Mouse (Mus musculus): ENCODE measurements around the gene Plcb3.

DNA sequence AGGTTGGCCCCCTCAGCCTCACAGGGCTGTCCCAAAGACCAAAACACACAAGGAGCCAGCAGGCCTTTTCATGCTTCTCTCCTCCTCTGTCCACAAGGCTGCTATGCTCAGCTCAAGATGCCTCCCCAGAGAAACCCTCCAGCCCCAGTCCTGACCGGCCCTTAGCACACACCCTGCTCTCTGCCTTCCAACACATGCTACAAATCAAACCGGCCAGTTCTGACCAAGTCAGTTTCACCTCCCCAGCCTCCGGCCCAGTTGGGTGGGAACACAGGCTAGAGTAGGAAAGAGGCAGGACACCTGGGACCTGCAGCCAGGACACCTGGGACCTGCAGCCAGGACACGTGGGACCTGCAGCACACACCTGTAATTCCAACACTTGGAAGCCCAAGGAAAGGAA lies 59.8 kb downstream of the Plcb3 start:
- TF ChIP-seq CTCF (IDR thresholded peaks at IDR 0.05) (no peak), EP300 (IDR thresholded peaks at IDR 0.05) (no peak)
